Mouse (Mus musculus) midbrain, embryonic 10.5 days (tissue): Measurements from ENCODE around the gene Olfr1136. TPM values are rescaled to one million over a fixed set of nuclear protein-coding genes. Genes with fewer than 3 reads are reported as not detected.

Experiments used
- DNase-seq: peaks from one replicate; pipeline ENCODE4 v3.0.0-alpha.2; 2017; ENCODE audit warnings: low spot score
- H3K27ac ChIP-seq: fragments of 300-500 bp; sonication (generic); replicated peaks from 2 replicates; pipeline ENCODE4 v1.5.1; 2016; ENCODE audit warnings: mild to moderate bottlenecking
- H3K27me3 ChIP-seq: fragments of 300-500 bp; sonication (generic); 2 replicates; pipeline ENCODE4 v1.6.1; 2016; ENCODE audit warnings: low read depth, mild to moderate bottlenecking; ENCODE audit not compliant: poor library complexity, severe bottlenecking
- H3K36me3 ChIP-seq: fragments of 300-500 bp; sonication (generic); 2 replicates; pipeline ENCODE4 v1.6.1; 2016; ENCODE audit warnings: mild to moderate bottlenecking, moderate library complexity
- H3K4me1 ChIP-seq: fragments of 300-500 bp; sonication (generic); 2 replicates; pipeline ENCODE4 v1.6.1; 2016
- H3K4me3 ChIP-seq: fragments of 300-500 bp; sonication (generic); 2 replicates; pipeline ENCODE4 v1.5.1; 2016; ENCODE audit warnings: mild to moderate bottlenecking, moderate library complexity
- H3K9me3 ChIP-seq: fragments of 300-500 bp; sonication (generic); replicated peaks from 2 replicates; pipeline ENCODE4 v1.6.1; 2016; ENCODE audit warnings: mild to moderate bottlenecking
- WGBS: fragments of 180-500 bp; shearing (Covaris S2); methylation state at CpG from one replicate; pipeline ENCODE4 v1.1.7; 2016; 5-methylcytosine and 5-hydroxymethylcytosine counted together
- polyA plus RNA-seq: library from polyadenylated mRNA; unstranded; fragments of >200 nt; fragmentation: Nextera tagmentation; extraction: Ambion mirVana; gene quantifications from 2 replicates; pipeline ENCODE4 v1.2.1, GENCODE M21; 2016

Olfr1136 gene
- not detected in 2 replicates for polyA plus RNA-seq

GRCm38 (mm10) chr2:87693847-87694246 lies at the start of gene Olfr1136:
TSS of gene Olfr1136 (minus strand) at chr2:87693947.
- H3K36me3 ChIP-seq: no peaks in the 10 kb centered on the region

DNA sequence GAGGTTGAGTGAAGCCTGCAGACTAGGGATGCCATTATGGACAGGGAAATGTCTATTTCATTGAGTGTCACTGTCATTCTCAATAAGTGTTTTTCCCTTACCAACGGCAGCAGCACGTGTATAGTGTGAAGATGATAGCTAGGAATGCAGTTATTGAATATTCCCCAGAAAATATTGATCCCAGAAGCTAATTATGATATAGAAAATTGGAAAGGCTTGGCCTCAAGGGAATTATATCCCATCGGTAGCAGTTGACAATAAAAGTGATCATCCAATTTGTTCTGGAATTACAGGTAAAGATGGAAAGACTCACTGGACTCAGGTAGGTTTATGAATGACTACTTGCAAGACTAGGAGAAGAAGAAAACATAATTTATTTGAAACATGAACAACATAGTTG lies 49.7 kb upstream of the Olfr1136 start, which contains the start of gene Olfr1140:
Gene Olfr1140, plus strand, starts transcription at position 301 of the 400 bp plus-strand sequence.
- Histone ChIP-seq H3K27me3 (no peaks in the 10 kb centered on the region), H3K4me1 (no peaks in the 10 kb centered on the region), H3K9me3 (no peaks in the 10 kb centered on the region), H3K4me3 (no peak within 1 kb of the TSS), H3K27ac (no peak within 1 kb of the TSS), H3K36me3 (no peaks in the 10 kb centered on the region)
- WGBS: 82% methylated on average over 3 of the region's 3 CpGs
- no peak for DNase-seq

More at GRCm38 (mm10) chr2:87693847-87694246, at the start of gene Olfr1136:
- no peak within 1 kb of the TSS for H3K4me3 ChIP-seq
- H3K27me3 ChIP-seq: no peaks in the 10 kb centered on the region
- DNase-seq: no peak
- no peak within 1 kb of the TSS for H3K27ac ChIP-seq
- no peaks in the 10 kb centered on the region for H3K4me1 ChIP-seq
- H3K9me3 ChIP-seq: no peaks in the 10 kb centered on the region

- no peaks in the 10 kb centered on the region for H3K36me3 ChIP-seq
- no peak within 1 kb of the TSS for H3K27ac ChIP-seq
- no peak for DNase-seq
- 90% methylated on average over 1 of the region's 1 CpGs for WGBS
- no peaks in the 10 kb centered on the region for H3K27me3 ChIP-seq
- no peaks in the 10 kb centered on the region for H3K9me3 ChIP-seq
- H3K4me1 ChIP-seq: no peaks in the 10 kb centered on the region
- H3K4me3 ChIP-seq: no peak within 1 kb of the TSS
These were observed 46.1 kb upstream of the Olfr1136 start, which contains the start of gene Olfr1138 for GRCm38 (mm10) chr2:87739878-87740277. TSS of gene Olfr1138 (minus strand) at chr2:87739978.

DNA sequence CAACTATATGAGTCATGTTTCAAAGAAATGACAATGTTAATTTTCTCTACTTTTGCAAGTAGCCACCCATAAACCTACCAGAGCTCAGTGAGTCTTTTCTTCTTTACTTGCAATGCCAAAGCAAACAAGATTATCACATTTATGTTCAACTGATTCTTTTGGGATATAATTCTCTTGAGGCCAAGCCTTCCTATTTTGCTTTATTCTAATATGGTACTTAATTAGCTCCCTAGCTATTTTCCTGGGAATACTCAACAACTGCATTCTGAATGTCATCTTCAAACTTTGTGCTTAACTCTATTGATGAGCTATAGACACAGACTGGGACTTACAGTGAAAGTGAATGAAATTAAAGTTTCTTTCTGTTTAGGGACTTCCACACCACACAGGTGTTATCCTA lies 19.3 kb upstream of the Olfr1136 start, which contains the start of gene Olfr1137:
Gene Olfr1137, minus strand, starts transcription at position 101 of the 400 bp plus-strand sequence.
- H3K9me3 ChIP-seq: no peaks in the 10 kb centered on the region
- H3K4me3 ChIP-seq: no peak within 1 kb of the TSS
- H3K27ac ChIP-seq: no peak within 1 kb of the TSS
- H3K27me3 ChIP-seq: no peaks in the 10 kb centered on the region
- H3K36me3 ChIP-seq: no peaks in the 10 kb centered on the region
- no peaks in the 10 kb centered on the region for H3K4me1 ChIP-seq
- no peak for DNase-seq

DNA sequence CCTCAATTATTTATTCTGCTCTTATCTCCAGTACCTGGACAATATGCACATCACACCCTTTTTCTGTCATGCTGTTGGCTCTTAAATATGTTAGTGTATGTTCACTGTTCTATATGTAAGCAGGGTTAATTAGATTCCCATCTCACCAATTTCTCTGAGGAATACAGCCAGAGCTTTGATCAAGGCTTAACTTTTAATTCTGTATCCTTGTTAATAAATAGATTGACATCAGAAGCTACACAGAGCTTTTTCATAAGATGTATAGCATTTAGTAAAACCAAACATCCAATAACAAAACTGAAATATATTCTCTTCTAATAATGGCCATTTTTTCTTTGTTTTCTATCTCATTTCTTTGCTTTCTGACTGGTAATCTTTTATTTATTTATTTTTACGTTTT lies 20.2 kb downstream of the Olfr1136 start, which contains the start of gene Olfr1135:
Gene Olfr1135, minus strand, starts transcription at position 101 of the 400 bp plus-strand sequence.
- no peaks in the 10 kb centered on the region for H3K36me3 ChIP-seq
- no peak within 1 kb of the TSS for H3K27ac ChIP-seq
- H3K4me3 ChIP-seq: no peak within 1 kb of the TSS

DNA sequence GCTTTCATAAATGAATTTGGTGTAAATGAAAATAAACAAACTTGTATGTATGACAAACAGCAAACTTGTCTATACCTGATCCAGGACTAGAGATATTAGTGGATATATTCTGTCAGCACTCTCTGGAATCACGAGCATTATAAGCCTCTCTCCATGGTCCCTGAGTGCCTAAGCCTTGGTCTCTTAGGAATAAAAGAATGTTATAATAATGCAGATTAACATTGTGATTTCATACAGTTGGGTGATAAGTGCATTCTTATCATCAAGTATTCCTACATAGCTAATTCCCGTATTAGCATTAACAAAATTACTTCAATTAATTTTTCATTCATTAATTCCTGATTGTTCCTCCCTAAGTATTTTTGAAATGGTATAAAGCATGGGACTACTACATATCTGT lies 35.4 kb downstream of the Olfr1136 start, which contains the start of gene Olfr1134:
Gene Olfr1134, minus strand, starts transcription at position 101 of the 400 bp plus-strand sequence.
- no peaks in the 10 kb centered on the region for H3K9me3 ChIP-seq
- no peak for DNase-seq
- H3K27me3 ChIP-seq: no peaks in the 10 kb centered on the region
- H3K4me3 ChIP-seq: no peak within 1 kb of the TSS
- 93% methylated on average over 2 of the region's 2 CpGs for WGBS
- H3K36me3 ChIP-seq: no peaks in the 10 kb centered on the region
- H3K27ac ChIP-seq: no peak within 1 kb of the TSS
- H3K4me1 ChIP-seq: no peaks in the 10 kb centered on the region

More for the DNA sequence above, 20.2 kb downstream of the Olfr1136 start, which contains the start of gene Olfr1135:
- H3K9me3 ChIP-seq: no peaks in the 10 kb centered on the region
- DNase-seq: no peak
- WGBS: 19% methylated on average over 1 of the region's 1 CpGs
- H3K27me3 ChIP-seq: no peaks in the 10 kb centered on the region
- H3K4me1 ChIP-seq: no peaks in the 10 kb centered on the region

- H3K36me3 ChIP-seq: no peaks in the 10 kb centered on the region
These were observed 46.5 kb downstream of the Olfr1136 start, which contains the start of gene Olfr1133 for GRCm38 (mm10) chr2:87647274-87647673. TSS of gene Olfr1133 (minus strand) at chr2:87647374.

More at GRCm38 (mm10) chr2:87647274-87647673, 46.5 kb downstream of the Olfr1136 start, which contains the start of gene Olfr1133:
- H3K9me3 ChIP-seq: no peaks in the 10 kb centered on the region
- H3K27ac ChIP-seq: no peak within 1 kb of the TSS
- no peak for DNase-seq
- H3K27me3 ChIP-seq: no peaks in the 10 kb centered on the region
- no peak within 1 kb of the TSS for H3K4me3 ChIP-seq
- no peaks in the 10 kb centered on the region for H3K4me1 ChIP-seq

Other genes with a start within 250 kb of the Olfr1136 start
- not detected in 2 replicates for gene Olfr1126, start 240.0 kb downstream of the Olfr1136 start, polyA plus RNA-seq
- not detected in 2 replicates for gene Pramel7, start 196.9 kb downstream of the Olfr1136 start, polyA plus RNA-seq
- gene Pramel6, start 187.4 kb downstream of the Olfr1136 start, polyA plus RNA-seq: not detected in 2 replicates
- gene Olfr153, start 162.2 kb downstream of the Olfr1136 start, polyA plus RNA-seq: not detected in 2 replicates
- not detected in 2 replicates for gene Olfr1128, start 148.4 kb downstream of the Olfr1136 start, polyA plus RNA-seq
- not detected in 2 replicates for gene Olfr1129, start 120.0 kb downstream of the Olfr1136 start, polyA plus RNA-seq
- gene Olfr1130, start 87.7 kb downstream of the Olfr1136 start, polyA plus RNA-seq: not detected in 2 replicates
- not detected in 2 replicates for gene Olfr1131, start 66.8 kb downstream of the Olfr1136 start, polyA plus RNA-seq
- gene Olfr1132, start 56.4 kb downstream of the Olfr1136 start, polyA plus RNA-seq: not detected in 2 replicates
- gene Olfr1133, start 46.6 kb downstream of the Olfr1136 start, polyA plus RNA-seq: not detected in 2 replicates
- not detected in 2 replicates for gene Olfr1134, start 35.5 kb downstream of the Olfr1136 start, polyA plus RNA-seq
- not detected in 2 replicates for gene Olfr1135, start 20.3 kb downstream of the Olfr1136 start, polyA plus RNA-seq
- gene Olfr1137, start 19.2 kb upstream of the Olfr1136 start, polyA plus RNA-seq: not detected in 2 replicates
- gene Olfr1138, start 46.0 kb upstream of the Olfr1136 start, polyA plus RNA-seq: not detected in 2 replicates
- gene Olfr1140, start 49.8 kb upstream of the Olfr1136 start, polyA plus RNA-seq: not detected in 2 replicates
- gene Olfr1141, start 60.0 kb upstream of the Olfr1136 start, polyA plus RNA-seq: not detected in 2 replicates
- gene Olfr152, start 85.5 kb upstream of the Olfr1136 start, polyA plus RNA-seq: not detected in 2 replicates
- not detected in 2 replicates for gene Olfr1143, start 106.6 kb upstream of the Olfr1136 start, polyA plus RNA-seq
- gene Olfr1145, start 115.9 kb upstream of the Olfr1136 start, polyA plus RNA-seq: not detected in 2 replicates
- not detected in 2 replicates for gene Olfr1148, start 136.6 kb upstream of the Olfr1136 start, polyA plus RNA-seq
- gene Olfr1150-ps1, start 150.0 kb upstream of the Olfr1136 start, polyA plus RNA-seq: not detected in 2 replicates
- not detected in 2 replicates for gene Olfr1151, start 161.9 kb upstream of the Olfr1136 start, polyA plus RNA-seq
- gene Olfr1152, start 172.5 kb upstream of the Olfr1136 start, polyA plus RNA-seq: 0.01 and 0.02 TPM in 2 replicates
- not detected in 2 replicates for gene Olfr1153, start 201.0 kb upstream of the Olfr1136 start, polyA plus RNA-seq
- not detected in 2 replicates for gene Olfr1154, start 211.2 kb upstream of the Olfr1136 start, polyA plus RNA-seq